Mouse (Mus musculus) ES-E14 (cell line): ENCODE results near the gene Nadsyn1.

Source experiments
- HCFC1 ChIP-seq: IDR thresholded peaks from 2 replicates; pipeline ENCODE4 v1.6.1; 2012; ENCODE audit warnings: low read length, inconsistent platforms, borderline replicate concordance; ENCODE audit not compliant: insufficient read depth
- ZC3H11A ChIP-seq: IDR thresholded peaks from 2 replicates; pipeline ENCODE4 v1.6.1; 2012; ENCODE audit warnings: low read depth, mild to moderate bottlenecking, inconsistent platforms, low read length, borderline replicate concordance
- ZNF384 ChIP-seq: IDR thresholded peaks from 2 replicates; pipeline ENCODE4 v1.6.1; 2012; ENCODE audit warnings: low read depth, low read length, inconsistent platforms

DNA sequence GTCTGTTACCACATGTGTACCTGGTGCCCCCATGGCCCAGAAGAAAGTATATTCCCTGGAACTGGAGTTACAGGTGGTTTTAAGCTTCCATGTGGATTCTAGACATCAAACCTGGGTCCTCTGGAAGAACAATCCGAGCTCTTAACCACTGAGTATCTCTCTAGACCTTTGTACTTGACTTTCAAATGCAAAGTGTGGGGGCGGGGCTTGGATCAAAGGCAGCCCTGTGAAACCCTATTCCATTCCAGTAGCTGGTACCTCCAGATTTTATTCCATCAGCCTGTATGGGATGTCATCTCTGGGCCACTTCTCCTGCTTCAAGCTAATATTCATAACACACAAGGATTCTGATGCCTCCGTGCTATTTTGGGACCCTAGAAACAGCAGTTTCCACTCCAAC lies 46.5 kb downstream of the Nadsyn1 start:
- TF ChIP-seq ZC3H11A (no peak), ZNF384 (no peak), HCFC1 (no peak)
